Mouse (Mus musculus) CH12.LX (cell line): ENCODE measurements around the gene Rab43. TPM values are rescaled to one million over a fixed set of nuclear protein-coding genes. Genes with fewer than 3 reads are reported as not detected.

Experiments
- DNase-seq: peaks from one replicate; pipeline ENCODE4 v3.0.0-alpha.2; 2013; ENCODE audit errors: extremely low read depth
- H3K27ac ChIP-seq: 2 replicates; pipeline ENCODE4 v1.5.1; 2012; ENCODE audit warnings: low read depth, mild to moderate bottlenecking, control low read depth, moderate library complexity; ENCODE audit not compliant: insufficient read depth
- H3K27me3 ChIP-seq: replicated peaks from 2 replicates; pipeline ENCODE3; 2012; ENCODE audit warnings: inconsistent platforms
- H3K36me3 ChIP-seq, 2 experiments: replicated peaks in 1 of 2; 2 replicates each; pipeline versions ENCODE3 to v1.6.1; 2012; ENCODE audit warnings: inconsistent platforms in 1 of 2, low read length in 1 of 2, mild to moderate bottlenecking in 1 of 2, mixed read lengths in 1 of 2, moderate library complexity in 1 of 2; ENCODE audit not compliant: control insufficient read depth in 1 of 2, insufficient read depth in 1 of 2
- H3K4me1 ChIP-seq, 2 experiments: 2 replicates each; pipeline ENCODE4 v1.6.1; 2012; ENCODE audit warnings: inconsistent platforms in 1 of 2, moderate library complexity in 1 of 2; ENCODE audit not compliant: insufficient read depth in 2 of 2, control insufficient read depth in 1 of 2
- H3K4me2 ChIP-seq: 2 replicates; pipeline ENCODE4 v1.6.1; 2012; ENCODE audit warnings: low read depth, mild to moderate bottlenecking, control low read depth; ENCODE audit not compliant: poor library complexity, insufficient read depth, severe bottlenecking
- H3K4me3 ChIP-seq, 3 experiments: fragments of 150-350 bp in 1 of 3; sonication (generic) in 1 of 3; replicated peaks in 1 of 3; 2 replicates each; pipeline versions ENCODE3 to v1.5.1; 2011 to 2012; ENCODE audit warnings: low read depth in 2 of 3, low read length in 2 of 3, mild to moderate bottlenecking in 2 of 3, moderate library complexity in 2 of 3, control low read depth in 1 of 3, improper control_type of control experiment in 1 of 3, inconsistent platforms in 1 of 3, mixed read lengths in 1 of 3; ENCODE audit not compliant: poor library complexity in 1 of 3
- H3K79me2 ChIP-seq: replicated peaks from 2 replicates; pipeline ENCODE4 v1.6.1; 2012; ENCODE audit warnings: mild to moderate bottlenecking, moderate library complexity; ENCODE audit not compliant: control insufficient read depth, poor library complexity, insufficient read depth, severe bottlenecking; ENCODE audit errors: extremely low read depth
- H3K9ac ChIP-seq: 2 replicates; pipeline ENCODE4 v1.6.1; 2012; ENCODE audit warnings: low read depth, mild to moderate bottlenecking, control low read depth, moderate library complexity; ENCODE audit not compliant: insufficient read depth
- H3K9me3 ChIP-seq: replicated peaks from 2 replicates; pipeline ENCODE3; 2012; ENCODE audit warnings: low read length, inconsistent platforms, mixed read lengths
- CTCF ChIP-seq, 2 experiments: IDR thresholded peaks in 1 of 2; conservative IDR thresholded peaks in 1 of 2; 2 replicates each; pipeline ENCODE4 v1.5.1; 2011 to 2012; ENCODE audit warnings: low read depth in 2 of 2, low read length in 2 of 2, improper control_type of control experiment in 1 of 2, inconsistent platforms in 1 of 2, mild to moderate bottlenecking in 1 of 2, moderate library complexity in 1 of 2
- EP300 ChIP-seq: IDR thresholded peaks from 2 replicates; pipeline ENCODE4 v1.6.1; 2011; ENCODE audit warnings: low read length, improper control_type of control experiment
- HCFC1 ChIP-seq: IDR thresholded peaks from 2 replicates; pipeline ENCODE4 v1.6.1; 2012; ENCODE audit warnings: low read depth, mild to moderate bottlenecking, inconsistent platforms, low read length, improper control_type of control experiment
- IRF4 ChIP-seq: IDR thresholded peaks from 2 replicates; pipeline ENCODE4 v1.6.1; 2014; ENCODE audit warnings: low read depth, mild to moderate bottlenecking, inconsistent platforms, low read length, improper control_type of control experiment
- KAT2A ChIP-seq: IDR thresholded peaks from 2 replicates; pipeline ENCODE4 v1.6.1; 2012; ENCODE audit warnings: low read length, improper control_type of control experiment, inconsistent platforms; ENCODE audit not compliant: insufficient replicate concordance
- MAX ChIP-seq: IDR thresholded peaks from 2 replicates; pipeline ENCODE4 v1.6.1; 2011; ENCODE audit warnings: low read length, improper control_type of control experiment
- MAZ ChIP-seq: IDR thresholded peaks from 2 replicates; pipeline ENCODE4 v1.6.1; 2012; ENCODE audit warnings: low read depth, mild to moderate bottlenecking, inconsistent platforms, low read length, improper control_type of control experiment, moderate library complexity
- MXI1 ChIP-seq: IDR thresholded peaks from 2 replicates; pipeline ENCODE4 v1.6.1; 2011; ENCODE audit warnings: mild to moderate bottlenecking, low read depth, low read length, improper control_type of control experiment
- NELFE ChIP-seq: IDR thresholded peaks from 2 replicates; pipeline ENCODE4 v1.6.1; 2011; ENCODE audit warnings: low read depth, low read length, improper control_type of control experiment
- RAD21 ChIP-seq: IDR thresholded peaks from 2 replicates; pipeline ENCODE4 v1.6.1; 2011; ENCODE audit warnings: low read depth, mild to moderate bottlenecking, low read length, improper control_type of control experiment, moderate library complexity
- RCOR1 ChIP-seq: conservative IDR thresholded peaks from 2 replicates; pipeline ENCODE4 v1.6.1; 2012; ENCODE audit warnings: low read depth, mild to moderate bottlenecking, inconsistent platforms, low read length, improper control_type of control experiment
- SMC3 ChIP-seq: IDR thresholded peaks from 2 replicates; pipeline ENCODE4 v1.6.1; 2011; ENCODE audit warnings: low read depth, low read length, improper control_type of control experiment
- USF1 ChIP-seq: IDR thresholded peaks from 2 replicates; pipeline ENCODE4 v1.6.1; 2014; ENCODE audit warnings: low read depth, mild to moderate bottlenecking, inconsistent platforms, low read length, improper control_type of control experiment
- ZC3H11A ChIP-seq: IDR thresholded peaks from 2 replicates; pipeline ENCODE4 v1.6.1; 2012; ENCODE audit warnings: low read depth, mild to moderate bottlenecking, inconsistent platforms, low read length, improper control_type of control experiment
- ZKSCAN1 ChIP-seq: IDR thresholded peaks from 2 replicates; pipeline ENCODE4 v1.6.1; 2012; ENCODE audit warnings: low read depth, inconsistent platforms, low read length, improper control_type of control experiment, borderline replicate concordance
- dilution Hi-C: fragments of 300-500 bp; cut with MboI; formaldehyde crosslinking; loops from 2 replicates; pipeline ENCODE4 v1.14.3; 2020; ENCODE audit warnings: low sequenced_read_pairs; ENCODE audit not compliant: extremely low pct_unique_long_range_greater_than_20kb, extremely low pct_ligation_motif_present
- in situ Hi-C: fragments of 300-500 bp; cut with MboI; formaldehyde crosslinking; loops from 3 replicates; pipeline ENCODE4 v1.14.3; 2019; ENCODE audit warnings: low sequenced_read_pairs, low pct_ligation_motif_present, low pct_unique_long_range_greater_than_20kb, mixed read lengths
- polyA plus RNA-seq: library from polyadenylated mRNA; unstranded; fragments of >175 nt; gene quantifications from 2 replicates; pipeline ENCODE4 v1.2.1, GENCODE M21; 2012; ENCODE audit warnings: low read depth; ENCODE audit not compliant: insufficient read length
- total RNA-seq, 2 experiments: library from RNA; depleted of rRNA; stranded (reverse); fragments of 300-350 nt in 1 of 2; fragments of >200 nt in 1 of 2; gene quantifications; 2 replicates each; pipeline ENCODE4 v1.2.3; 2012 to 2014

Gene Rab43
- total and polyA plus RNA-seq, 3 experiments = 4.3 to 23.4 (median 10.3) TPM

DNA sequence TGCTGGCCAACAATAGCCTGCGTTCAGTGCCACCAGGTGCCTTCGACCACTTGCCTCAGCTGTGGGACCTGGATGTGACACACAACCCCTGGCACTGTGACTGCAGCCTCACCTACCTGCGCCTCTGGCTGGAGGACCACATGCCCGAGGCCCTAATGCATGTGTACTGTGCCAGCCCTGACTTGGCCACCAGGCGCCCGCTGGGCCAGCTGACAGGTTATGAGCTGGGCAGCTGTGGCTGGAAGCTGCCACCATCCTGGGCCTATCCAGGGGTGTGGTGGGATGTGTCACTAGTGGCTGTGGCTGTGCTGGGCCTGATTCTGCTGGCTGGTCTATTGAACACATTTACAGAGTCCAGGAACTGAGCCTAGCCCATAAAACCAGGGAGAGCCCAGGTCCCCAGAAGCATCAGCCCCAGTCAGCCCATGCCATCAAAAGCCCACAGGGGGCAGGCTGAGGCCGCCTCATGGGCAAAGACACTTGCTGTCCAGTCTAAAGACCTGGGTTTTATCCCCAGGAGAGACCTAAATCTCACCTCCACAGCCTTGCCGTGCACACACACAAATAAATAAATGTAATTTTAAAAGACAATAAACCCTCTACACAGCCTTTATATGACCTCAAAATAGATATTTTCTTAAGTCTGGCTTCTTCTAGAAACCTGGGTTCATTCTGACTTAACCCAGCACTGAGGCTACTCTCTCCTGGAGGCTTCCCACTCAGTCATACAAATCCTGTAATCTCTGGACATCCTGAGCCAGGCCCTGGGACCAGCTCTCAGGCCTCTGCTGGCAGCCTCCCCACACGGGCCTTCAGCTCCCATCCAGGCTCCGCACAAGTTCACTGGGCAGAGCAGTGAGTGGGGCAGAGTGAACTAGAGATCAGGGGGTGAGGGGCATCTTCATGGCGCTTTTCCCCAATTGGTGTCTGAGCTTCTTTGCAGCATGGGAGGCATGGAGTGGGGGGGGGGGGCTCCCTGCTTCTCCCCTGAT, 32.5 kb downstream of the Rab43 start:
- Histone ChIP-seq H3K4me2 (no peak overlapping the region), H3K4me1 (peaks cover 0 to 8% of the 10 kb centered on the region in 2 experiments; a peak in 2 of 4 replicates), H3K36me3 (no peaks in the 10 kb centered on the region), H3K79me2 (no peaks in the 10 kb centered on the region), H3K9ac (no peak overlapping the region), H3K27me3 (no peaks in the 10 kb centered on the region), H3K4me3 (no peak overlapping the region), H3K9me3 (peaks cover 5% of the 10 kb centered on the region), H3K27ac (no peak overlapping the region)
- dilution Hi-C loops = no loop called here
- no peak for DNase-seq
- in situ Hi-C loops = no loop called here
- TF ChIP-seq RAD21 (peak; percentile 65), HCFC1 (no peak), IRF4 (no peak), NELFE (no peak), ZKSCAN1 (no peak), MXI1 (no peak), SMC3 (peak; percentile 52), CTCF (conservative IDR thresholded peaks at IDR 0.05 in 1 of 2, IDR thresholded peaks at IDR 0.05 in 1 of 2; ENCODE audit: low read depth in 2 of 2, low read length in 2 of 2) (peak in 1 of 2 experiments; percentile 64; a peak in 2 of 4 replicates), USF1 (no peak), EP300 (no peak), ZC3H11A (no peak), MAZ (no peak)

DNA sequence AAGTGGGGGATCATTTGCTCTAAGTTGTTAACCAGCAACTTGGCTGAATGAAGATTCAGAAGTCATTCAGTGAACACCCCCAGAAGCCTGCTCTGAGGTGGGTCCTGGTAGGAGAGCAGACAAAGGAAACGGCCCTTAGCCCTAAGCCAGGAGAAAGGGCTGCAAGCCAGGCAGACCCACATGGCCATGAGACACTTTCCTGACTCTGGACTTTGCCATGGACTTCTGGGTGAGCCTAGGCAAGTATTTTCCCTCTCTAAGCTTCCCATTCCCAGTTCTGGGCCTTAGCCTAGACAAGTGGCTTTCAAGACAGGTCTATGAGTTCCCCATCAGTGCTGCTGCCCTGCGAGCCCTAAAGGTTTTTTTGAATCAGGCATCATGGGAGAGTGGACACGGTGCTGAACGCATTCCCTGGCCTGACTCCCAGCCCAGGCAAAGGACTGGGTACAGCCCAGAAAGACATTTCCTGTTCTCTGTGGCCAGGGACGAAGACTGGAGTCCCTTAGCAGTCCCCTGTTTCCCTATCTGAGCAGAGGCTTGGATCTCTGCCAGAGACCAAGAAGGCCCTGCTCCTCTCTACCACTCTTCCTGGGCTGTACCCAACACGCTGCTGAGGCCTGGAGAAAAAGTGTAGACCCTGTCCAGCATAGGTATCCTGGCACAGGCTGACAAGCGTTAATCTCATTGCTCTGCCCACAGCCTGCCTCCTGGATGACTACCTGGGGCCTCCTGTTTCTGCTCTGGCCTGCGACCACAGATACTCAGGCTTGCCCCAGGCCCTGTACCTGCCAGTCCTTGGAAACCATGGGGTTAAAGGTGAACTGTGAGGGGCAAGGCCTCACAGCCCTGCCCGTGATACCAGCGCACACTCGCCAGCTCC, 33.4 kb downstream of the Rab43 start:
- dilution Hi-C loops = no loop called here
- no peaks in the 10 kb centered on the region for H3K36me3 ChIP-seq
- H3K9me3 ChIP-seq = peaks cover 5% of the 10 kb centered on the region
- peaks cover 0 to 8% of the 10 kb centered on the region in 2 experiments; a peak in 2 of 4 replicates for H3K4me1 ChIP-seq
- no peak overlapping the region for H3K27ac ChIP-seq
- H3K27me3 ChIP-seq = no peaks in the 10 kb centered on the region
- no peak overlapping the region for H3K4me2 ChIP-seq
- DNase-seq = no peak
- in situ Hi-C loops = no loop called here
- TF ChIP-seq MAX (no peak), RCOR1 (no peak), KAT2A (no peak)
- TF ChIP-seq, all 38 proteins: peak for 0
- H3K9ac ChIP-seq = no peak overlapping the region
- no peak overlapping the region for H3K4me3 ChIP-seq
- no peaks in the 10 kb centered on the region for H3K79me2 ChIP-seq
